Mouse (Mus musculus): ENCODE results near the gene Zfp592. TPM values are rescaled to one million over a fixed set of nuclear protein-coding genes. Genes with fewer than 3 reads are reported as not detected.

Gene Zfp592
- polyA plus RNA-seq (2016; fragmentation: Nextera tagmentation; extraction: Ambion mirVana): 12.8 and 19.3 TPM in 2 replicates

DNA sequence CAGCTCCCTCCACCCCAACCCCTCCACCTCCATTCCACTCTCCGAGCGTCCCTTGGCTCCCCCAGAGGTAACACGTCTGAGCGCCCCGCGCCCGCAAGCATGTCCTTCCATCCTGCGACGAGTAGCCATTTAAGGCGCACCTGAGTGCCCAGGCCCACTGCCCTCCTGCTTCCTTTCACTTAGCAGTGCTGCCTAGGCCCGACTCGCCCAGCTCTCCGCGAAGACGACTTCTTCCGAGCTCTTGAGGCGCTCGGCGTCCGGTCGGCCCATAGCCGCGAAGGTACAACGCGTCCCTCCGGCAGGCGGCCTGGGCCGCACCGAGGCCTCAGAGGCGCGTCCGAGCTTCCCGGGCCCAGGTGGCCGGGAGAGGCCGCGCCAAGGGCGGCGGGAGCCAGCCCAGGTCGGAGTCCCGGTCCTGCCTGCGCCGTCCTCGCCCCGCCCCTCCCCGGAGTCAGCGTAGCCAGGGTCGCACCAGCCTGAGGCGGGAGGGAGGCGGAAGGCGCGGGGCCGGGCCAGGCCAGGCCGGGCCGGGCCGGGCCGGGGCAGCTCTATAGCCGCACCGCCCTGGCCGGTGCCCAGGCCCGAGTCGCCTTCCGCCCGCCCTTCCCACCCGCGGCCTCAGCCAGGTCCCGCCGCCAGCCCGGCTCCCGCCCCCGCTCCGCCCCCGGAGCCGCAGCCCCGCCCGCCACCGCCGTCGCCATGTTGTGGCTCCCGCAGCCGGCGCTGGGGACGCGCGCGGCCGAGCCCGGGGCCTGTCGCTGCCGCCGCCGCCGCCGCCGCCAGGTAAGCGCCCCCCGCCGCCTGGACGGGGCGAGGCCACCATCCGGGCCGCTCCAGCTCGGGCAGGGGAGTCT, at the start of gene Zfp592:
Gene Zfp592 (plus strand): TSS at position 702 of the 854 bp plus-strand sequence.
- under 1% methylated on average over 77 of the region's 102 CpGs for WGBS
- Histone ChIP-seq H3K4me2 (replicated peaks) (peak within 1 kb of the TSS; percentile 83), H3K9me3 (replicated peaks) (no peaks in the 10 kb centered on the region), H3K9ac (peak within 1 kb of the TSS; percentile 87), H3K36me3 (no peaks in the 10 kb centered on the region), H3K4me1 (peaks cover 32% of the 10 kb centered on the region), H3K27me3 (no peaks in the 10 kb centered on the region), H3K4me3 (peak within 1 kb of the TSS; percentile 93), H3K27ac (peak within 1 kb of the TSS; percentile 99)
- peak; percentile 92 for ATAC-seq (ENCODE audit: low FRiP score)

DNA sequence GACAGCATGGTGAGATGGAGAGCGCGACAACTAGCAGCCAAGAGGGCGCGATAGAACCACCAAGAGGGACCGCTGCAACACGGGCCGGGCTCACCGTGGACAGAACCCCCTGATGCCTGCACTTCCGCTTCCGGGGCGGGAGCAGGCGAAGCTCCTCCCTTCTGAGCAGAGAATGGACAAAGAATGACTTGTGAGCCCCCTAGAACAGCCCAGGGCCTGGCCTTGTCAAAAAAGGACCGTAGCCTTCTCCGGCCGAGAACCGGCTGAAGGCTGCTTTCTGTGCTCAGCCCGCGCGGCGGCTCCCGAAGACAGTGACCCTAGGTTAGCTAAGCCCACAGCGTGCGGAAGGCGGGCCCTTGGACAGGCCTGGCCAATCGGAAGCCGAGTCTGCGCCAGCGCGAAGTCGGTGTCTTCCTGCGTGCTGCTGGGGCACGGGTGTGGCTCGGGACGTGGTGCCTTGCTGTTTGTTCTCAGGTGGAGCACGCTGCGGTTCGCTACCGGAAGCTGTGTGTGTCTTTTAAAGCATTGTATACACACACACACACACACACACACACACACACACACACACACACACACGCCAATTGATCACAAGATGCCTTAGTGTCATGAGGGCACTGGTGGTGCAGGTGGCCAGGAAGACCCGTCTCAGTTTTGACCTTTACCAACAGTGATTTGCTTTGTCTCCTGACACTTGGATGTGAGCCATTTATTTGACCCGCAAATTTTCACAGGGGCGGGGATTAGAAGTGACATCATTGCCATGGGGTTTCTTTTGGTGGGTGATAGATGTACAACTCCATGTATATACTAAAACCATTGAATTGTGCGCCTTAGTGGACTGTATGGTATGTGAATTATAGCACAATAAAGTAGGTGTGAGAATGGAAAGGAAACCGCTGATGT, 45.8 kb upstream of the Zfp592 start, which contains the start of gene Sec11a:
Gene Sec11a (minus strand): TSS at position 336 of the 906 bp plus-strand sequence.
- peak within 1 kb of the TSS; percentile 93 for H3K4me3 ChIP-seq
- peak; percentile 100 for ATAC-seq (ENCODE audit: low FRiP score)
- peak within 1 kb of the TSS; percentile 94 for H3K9ac ChIP-seq
- H3K27me3 ChIP-seq: 0 out of 2 replicates have a peak, but pooled peaks cover 4% of the 10 kb centered on the region
- peaks cover 20% of the 10 kb centered on the region for H3K4me1 ChIP-seq
- H3K27ac ChIP-seq: peak within 1 kb of the TSS; percentile 98
- WGBS: 2% methylated on average over 43 of the region's 44 CpGs
- H3K36me3 ChIP-seq: peaks cover 11% of the 10 kb centered on the region; the same call in 1 of the 2 replicates
- H3K9me3 ChIP-seq (replicated peaks): no peaks in the 10 kb centered on the region
- H3K4me2 ChIP-seq (replicated peaks): peak within 1 kb of the TSS; percentile 90

DNA sequence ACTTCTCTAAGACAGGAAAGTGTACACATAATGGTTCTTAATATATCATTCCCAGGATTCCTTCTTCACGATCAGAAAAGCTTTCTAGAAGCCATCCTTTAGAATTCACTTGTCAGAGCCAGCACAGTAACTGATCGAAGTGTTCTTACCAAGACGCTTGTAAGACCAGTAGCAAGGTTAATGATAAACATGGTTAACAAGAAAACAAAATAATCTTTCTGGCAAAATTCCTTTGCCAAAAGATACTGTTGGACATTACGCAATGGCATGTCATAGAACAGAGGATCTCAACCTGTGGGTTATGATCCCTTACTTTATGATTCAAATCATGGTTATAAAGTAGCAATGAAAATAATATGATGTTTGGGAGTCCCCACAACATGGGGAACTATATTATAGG, 42.0 kb upstream of the Zfp592 start:
- Histone ChIP-seq H3K4me2 (replicated peaks) (no peak overlapping the region), H3K27ac (no peak overlapping the region), H3K9me3 (replicated peaks) (no peaks in the 10 kb centered on the region), H3K4me1 (peaks cover 6% of the 10 kb centered on the region), H3K4me3 (no peak overlapping the region), H3K27me3 (0 out of 2 replicates have a peak, but pooled peaks cover 4% of the 10 kb centered on the region), H3K36me3 (no peaks in the 10 kb centered on the region), H3K9ac (no peak overlapping the region)
- WGBS: 90% methylated on average over 4 of the region's 4 CpGs
- ATAC-seq (ENCODE audit: low FRiP score): no peak

DNA sequence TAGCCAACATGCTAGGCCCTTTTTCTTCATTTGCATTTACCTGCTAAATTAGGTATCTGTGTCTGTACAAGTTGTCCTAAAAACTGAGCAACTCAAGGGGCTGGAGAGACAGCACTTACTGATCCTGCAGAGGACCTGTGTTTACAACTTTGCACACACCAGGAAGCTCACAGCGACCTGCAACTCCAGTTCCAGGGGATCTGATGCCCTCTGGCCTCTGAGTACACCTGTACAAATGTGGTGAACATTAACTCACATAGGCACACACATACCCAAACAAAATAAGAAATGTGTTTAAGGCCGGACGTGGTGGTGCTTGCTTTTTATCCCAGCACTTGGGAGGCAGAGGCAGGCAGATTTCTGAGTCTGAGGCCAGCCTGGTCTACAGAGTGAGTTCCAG, 41.3 kb upstream of the Zfp592 start:
- H3K4me3 ChIP-seq: no peak overlapping the region
- 0 out of 2 replicates have a peak, but pooled peaks cover 3% of the 10 kb centered on the region for H3K4me1 ChIP-seq
- WGBS: 61% methylated on average over 3 of the region's 3 CpGs
- H3K9ac ChIP-seq: no peak overlapping the region
- no peak overlapping the region for H3K4me2 ChIP-seq (replicated peaks)
- H3K9me3 ChIP-seq (replicated peaks): no peaks in the 10 kb centered on the region
- no peaks in the 10 kb centered on the region for H3K36me3 ChIP-seq
- ATAC-seq (ENCODE audit: low FRiP score): no peak
- H3K27ac ChIP-seq: no peak overlapping the region
- H3K27me3 ChIP-seq: 0 out of 2 replicates have a peak, but pooled peaks cover 4% of the 10 kb centered on the region

DNA sequence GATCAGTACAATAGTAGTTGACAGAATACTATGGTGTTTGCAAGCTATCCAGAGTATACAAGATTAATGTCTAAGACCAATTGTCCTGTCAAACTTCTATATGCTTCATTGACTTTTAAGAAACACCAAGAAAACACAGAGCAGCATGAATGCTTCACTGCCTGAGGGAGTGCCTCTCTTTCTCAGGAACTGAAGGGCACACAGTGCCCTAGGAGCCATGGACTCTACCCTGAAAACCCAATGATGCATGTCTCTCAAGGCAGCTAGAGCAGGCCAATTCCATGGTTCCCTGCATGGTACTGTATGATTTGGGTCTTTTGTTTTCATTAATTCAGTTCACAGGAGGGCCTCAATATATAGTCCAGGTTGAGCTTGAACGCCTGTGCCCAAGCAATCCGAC, 39.2 kb upstream of the Zfp592 start:
- Histone ChIP-seq H3K4me1 (no peaks in the 10 kb centered on the region), H3K4me2 (replicated peaks) (no peak overlapping the region), H3K9ac (no peak overlapping the region), H3K36me3 (no peaks in the 10 kb centered on the region), H3K27me3 (0 out of 2 replicates have a peak, but pooled peaks cover 4% of the 10 kb centered on the region), H3K27ac (no peak overlapping the region), H3K4me3 (no peak overlapping the region), H3K9me3 (replicated peaks) (no peaks in the 10 kb centered on the region)
- WGBS: 75% methylated on average over 2 of the region's 2 CpGs
- no peak for ATAC-seq (ENCODE audit: low FRiP score)

DNA sequence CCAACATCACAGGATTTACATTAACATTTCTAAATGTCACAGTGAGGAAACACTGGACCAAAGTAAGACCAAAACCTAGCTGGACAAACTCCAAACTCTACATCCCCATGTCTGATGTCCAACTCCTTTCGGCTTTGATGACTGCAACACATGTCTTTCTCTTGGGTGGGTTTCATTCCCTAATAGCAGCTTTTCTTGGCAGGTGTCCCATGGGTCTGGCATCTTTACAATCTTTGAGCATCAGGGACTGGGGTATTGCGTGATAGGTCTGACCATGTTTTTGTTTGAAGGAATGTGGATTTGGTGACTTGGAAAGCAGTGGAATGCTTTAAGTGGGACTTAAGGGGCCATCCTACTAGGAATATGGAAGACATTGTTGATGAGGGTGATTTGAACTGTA, 36.6 kb upstream of the Zfp592 start:
- Histone ChIP-seq H3K36me3 (no peaks in the 10 kb centered on the region), H3K27ac (no peak overlapping the region), H3K4me2 (replicated peaks) (no peak overlapping the region), H3K9ac (no peak overlapping the region), H3K4me3 (no peak overlapping the region), H3K9me3 (replicated peaks) (no peaks in the 10 kb centered on the region), H3K4me1 (no peaks in the 10 kb centered on the region), H3K27me3 (no peaks in the 10 kb centered on the region)
- ATAC-seq (ENCODE audit: low FRiP score): no peak
- 83% methylated on average over 2 of the region's 2 CpGs for WGBS

DNA sequence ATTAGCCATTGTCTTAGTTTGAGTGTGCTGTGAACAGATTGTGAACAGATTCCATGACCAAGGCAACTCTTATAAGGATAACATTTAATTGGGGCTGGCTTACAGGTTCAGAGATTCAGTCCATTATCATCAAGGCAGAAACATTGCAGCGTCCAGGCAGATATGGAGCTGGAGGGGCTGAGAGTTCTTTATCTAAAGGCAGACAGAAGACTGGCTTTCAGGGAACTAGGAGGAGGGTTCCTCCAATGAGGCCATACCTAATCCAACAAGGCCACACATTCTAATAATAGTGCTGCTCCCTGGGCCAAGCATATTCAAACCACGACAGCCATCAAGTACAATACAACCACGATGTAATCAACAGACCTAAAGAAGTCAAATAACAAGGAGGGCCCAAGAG, 34.5 kb upstream of the Zfp592 start:
- Histone ChIP-seq H3K27ac (no peak overlapping the region), H3K4me1 (no peaks in the 10 kb centered on the region), H3K9ac (no peak overlapping the region), H3K36me3 (no peaks in the 10 kb centered on the region), H3K27me3 (no peaks in the 10 kb centered on the region), H3K4me3 (no peak overlapping the region), H3K9me3 (replicated peaks) (no peaks in the 10 kb centered on the region), H3K4me2 (replicated peaks) (no peak overlapping the region)
- no peak for ATAC-seq (ENCODE audit: low FRiP score)
- 78% methylated on average over 3 of the region's 3 CpGs for WGBS

DNA sequence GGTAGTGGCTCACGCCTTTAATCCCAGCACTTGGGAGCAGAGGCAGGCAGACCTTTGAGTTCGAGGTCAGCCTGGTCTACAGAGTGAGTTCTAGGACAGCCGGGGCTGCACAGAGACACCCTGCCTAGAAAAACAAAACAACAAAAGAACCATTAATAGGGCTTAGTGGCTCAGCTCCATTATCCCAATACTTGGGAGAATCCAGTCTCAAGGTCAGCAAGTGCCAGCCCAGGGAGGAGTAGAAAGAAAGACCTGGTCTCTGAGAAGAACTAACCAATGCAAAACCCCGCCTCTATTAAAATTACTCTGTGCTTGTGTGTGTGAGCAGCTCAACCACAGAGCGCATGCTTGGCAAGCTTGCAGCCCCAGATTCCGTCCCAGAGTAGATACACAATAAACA, 30.7 kb upstream of the Zfp592 start:
- no peaks in the 10 kb centered on the region for H3K27me3 ChIP-seq
- WGBS: 60% methylated on average over 6 of the region's 6 CpGs
- H3K36me3 ChIP-seq: no peaks in the 10 kb centered on the region
- ATAC-seq (ENCODE audit: low FRiP score): no peak
- H3K9ac ChIP-seq: no peak overlapping the region
- no peaks in the 10 kb centered on the region for H3K4me1 ChIP-seq
- H3K4me3 ChIP-seq: no peak overlapping the region
- H3K4me2 ChIP-seq (replicated peaks): no peak overlapping the region
- H3K9me3 ChIP-seq (replicated peaks): no peaks in the 10 kb centered on the region
- H3K27ac ChIP-seq: no peak overlapping the region

DNA sequence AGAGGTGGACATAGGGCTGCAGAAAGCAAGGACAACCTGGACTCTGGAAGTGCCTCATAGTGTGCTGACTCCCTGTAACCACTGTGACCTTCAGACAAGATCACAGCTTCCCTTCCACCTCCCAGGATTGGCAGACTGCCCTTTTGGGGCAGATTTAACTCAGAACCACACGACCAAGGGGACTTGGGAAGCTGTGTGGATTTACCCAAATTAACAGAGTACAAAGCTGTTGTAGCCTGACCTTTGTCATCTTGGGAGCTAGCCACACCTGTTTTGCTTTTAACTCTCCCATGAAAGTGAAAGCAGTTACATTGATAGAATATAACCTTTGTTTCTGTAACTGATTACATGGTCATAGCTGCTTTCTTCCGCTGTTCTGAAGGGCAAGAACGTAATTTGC, 22.6 kb upstream of the Zfp592 start:
- Histone ChIP-seq H3K4me3 (no peak overlapping the region), H3K9me3 (replicated peaks) (no peaks in the 10 kb centered on the region; the same call in 1 of the 2 replicates), H3K4me2 (replicated peaks) (no peak overlapping the region), H3K27ac (no peak overlapping the region), H3K4me1 (no peaks in the 10 kb centered on the region), H3K9ac (no peak overlapping the region), H3K27me3 (no peaks in the 10 kb centered on the region), H3K36me3 (no peaks in the 10 kb centered on the region)
- ATAC-seq (ENCODE audit: low FRiP score): no peak
- WGBS: 70% methylated on average over 3 of the region's 3 CpGs

DNA sequence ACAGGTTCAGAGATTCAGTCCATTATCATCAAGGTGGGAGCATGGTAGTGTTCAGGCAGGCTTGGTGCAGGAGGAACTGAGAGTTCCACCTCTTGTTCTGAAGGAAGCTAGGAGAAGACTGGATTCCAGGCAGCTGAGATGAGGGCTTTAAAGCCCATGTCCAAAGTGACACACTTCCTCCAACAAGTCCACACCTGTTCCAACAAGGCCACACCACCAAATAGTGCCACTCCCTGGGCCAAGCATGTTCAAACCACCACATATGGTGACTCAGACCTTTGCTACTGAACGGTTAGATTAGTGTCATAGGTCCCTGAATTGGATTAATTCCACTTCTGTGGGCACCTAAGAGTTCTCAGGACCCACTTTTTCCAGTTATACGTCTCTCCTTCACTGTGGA, 22.1 kb upstream of the Zfp592 start:
- Histone ChIP-seq H3K36me3 (no peaks in the 10 kb centered on the region), H3K4me1 (no peaks in the 10 kb centered on the region), H3K4me2 (replicated peaks) (no peak overlapping the region), H3K4me3 (no peak overlapping the region), H3K27ac (no peak overlapping the region), H3K9me3 (replicated peaks) (no peaks in the 10 kb centered on the region; the same call in 1 of the 2 replicates), H3K27me3 (no peaks in the 10 kb centered on the region), H3K9ac (no peak overlapping the region)
- WGBS: 78% methylated on average over 2 of the region's 2 CpGs
- ATAC-seq (ENCODE audit: low FRiP score): no peak

DNA sequence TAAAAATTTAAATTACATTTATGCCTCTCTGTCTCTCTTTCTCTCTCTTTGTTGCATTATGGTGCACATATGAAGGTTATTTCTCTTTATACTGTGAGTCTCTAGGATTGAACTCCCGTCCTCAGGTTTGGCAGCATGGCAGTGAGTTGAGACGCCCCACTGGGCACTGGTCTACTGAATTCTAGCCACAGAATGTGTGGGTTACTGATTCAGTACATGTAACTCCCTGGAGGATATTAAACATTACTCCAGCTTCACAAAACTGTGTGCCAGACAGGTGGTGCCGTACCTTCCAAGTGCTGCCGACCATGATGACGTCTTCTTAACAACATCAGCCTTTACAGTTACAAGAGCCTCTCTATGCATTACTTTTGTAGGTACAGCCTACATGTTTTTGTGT, 21.4 kb upstream of the Zfp592 start:
- Histone ChIP-seq H3K27ac (no peak overlapping the region), H3K4me2 (replicated peaks) (no peak overlapping the region), H3K4me3 (no peak overlapping the region), H3K36me3 (no peaks in the 10 kb centered on the region), H3K4me1 (no peaks in the 10 kb centered on the region), H3K27me3 (no peaks in the 10 kb centered on the region), H3K9me3 (replicated peaks) (no peaks in the 10 kb centered on the region; the same call in 1 of the 2 replicates), H3K9ac (no peak overlapping the region)
- WGBS: 87% methylated on average over 5 of the region's 5 CpGs
- ATAC-seq (ENCODE audit: low FRiP score): no peak
